In the genomic region with DNA sequence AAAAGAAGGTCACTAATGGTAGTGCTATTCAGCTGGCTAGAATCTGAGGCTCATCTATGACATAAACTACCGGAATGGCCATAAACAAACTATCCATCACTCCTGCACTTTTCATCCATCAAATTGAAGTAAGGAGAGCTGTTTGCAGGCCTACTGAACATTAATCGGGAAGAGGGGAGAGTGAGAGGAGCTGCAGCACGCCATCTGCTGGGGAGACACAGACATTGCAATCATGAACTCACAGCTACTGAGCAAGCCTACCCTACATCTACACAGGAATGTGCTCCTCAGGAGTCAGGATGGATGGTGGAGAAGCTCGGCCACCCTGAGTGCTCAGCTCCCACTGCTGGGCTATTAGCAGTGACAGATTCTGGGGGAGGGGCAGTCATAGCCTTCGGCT, we compare ENCODE assay signal across 13 mouse cellular contexts.
DNase-seq lines count a peak whose midpoint lies in the region; ATAC-seq and TF ChIP-seq lines count a peak whose summit lies in the region.
"Had no signal": no experiment of that assay in that cellular context is flagged by ENCODE, and none has a peak within 500 bp of the region (broad histone marks: within the 10 kb centered on the region; RNA-seq: fewer than 3 reads in every experiment).

No protein-coding gene starts in this region.

- TF ChIP-seq POLR2A in heart, adult 2 months (IDR thresholded peaks at IDR 0.05; ENCODE audit: insufficient read depth, low read depth, low read length): no peak

- in situ Hi-C loops in Patski (cut with MboI; ENCODE audit: low pct_unique_long_range_greater_than_20kb): no loop called here

- no peak for DNase-seq in heart, adult 2 months
- no peak for DNase-seq in heart, adult 11 months
- no peak for DNase-seq in lung, embryonic 14.5 days
- DNase-seq in lung, postnatal 4 days: no peak
- DNase-seq in Patski (ENCODE audit: low read depth, low spot score): no peak
- DNase-seq in B cell, adult 2 months: no peak
- DNase-seq in left cerebral cortex, postnatal 10 days (ENCODE audit: extremely low spot score in 1 of 2, low spot score in 2 of 2): no peak
- DNase-seq: spleen, adult 18-20 months had no signal

- POLR2A ChIA-PET in Patski (lab: Charles Lee): no interaction called here

- H3K36me3 ChIP-seq in heart, adult 2 months (ENCODE audit: control insufficient read depth, insufficient read depth, low read length): no peaks in the 10 kb centered on the region
- no peaks in the 10 kb centered on the region for H3K36me3 ChIP-seq in lung, embryonic 14.5 days (ENCODE audit: insufficient read depth)
- H3K36me3 ChIP-seq: embryonic facial prominence, embryonic 15.5 days; liver, embryonic 15.5 days; midbrain, embryonic 12.5 days had no signal

- CTCF ChIA-PET in Patski (lab: Charles Lee): interaction anchor here (1.5 kb wide), 1 partner anchor 10 kb away, joined by 4 read pairs; no protein-coding TSS in a partner anchor

- H3K9ac ChIP-seq in heart, adult 2 months (ENCODE audit: low read depth, low read length): no peak overlapping the region
- no peak overlapping the region for H3K9ac ChIP-seq in lung, embryonic 14.5 days
- H3K9ac ChIP-seq: embryonic facial prominence, embryonic 15.5 days; liver, embryonic 15.5 days; midbrain, embryonic 12.5 days had no signal

- H3K4me3 ChIP-seq in heart, adult 2 months: no peak overlapping the region
- no peak overlapping the region for H3K4me3 ChIP-seq in lung, embryonic 14.5 days (ENCODE audit: low read depth, low read length)
- H3K4me3 ChIP-seq: embryonic facial prominence, embryonic 15.5 days; liver, embryonic 15.5 days; midbrain, embryonic 12.5 days had no signal

- no peak for TF ChIP-seq EP300 in heart, adult 2 months (IDR thresholded peaks at IDR 0.05; ENCODE audit: insufficient read depth, low read depth, low read length)

- H3K9me3 ChIP-seq in lung, embryonic 14.5 days (ENCODE audit: low read depth, low read length): no peaks in the 10 kb centered on the region
- H3K9me3 ChIP-seq: embryonic facial prominence, embryonic 15.5 days; liver, embryonic 15.5 days; midbrain, embryonic 12.5 days had no signal

- no peaks in the 10 kb centered on the region for H3K79me2 ChIP-seq in heart, adult 2 months (replicated peaks; ENCODE audit: control insufficient read depth, insufficient read depth, low read length)

- WGBS in heart, adult 2 months: 57% methylated on average over 5 of the region's 5 CpGs
- WGBS in lung, embryonic 14.5 days: 58% methylated on average over 5 of the region's 5 CpGs

- no peak for ATAC-seq in lung, embryonic 14.5 days (ENCODE audit: insufficient read depth)
- no peak for ATAC-seq in Patski
- peak; percentile 52 for ATAC-seq in granulocyte monocyte progenitor cell, adult 5-6 weeks (replicated peaks; ENCODE audit: poor library complexity, severe bottlenecking)
- ATAC-seq: intestine, embryonic 16.5 days had no signal

- no peaks in the 10 kb centered on the region for H3K27me3 ChIP-seq in heart, adult 2 months (ENCODE audit: control insufficient read depth, insufficient read depth, low read length)
- H3K27me3 ChIP-seq in lung, embryonic 14.5 days (ENCODE audit: insufficient read depth, low read length): no peaks in the 10 kb centered on the region
- H3K27me3 ChIP-seq in Patski: no peaks in the 10 kb centered on the region
- H3K27me3 ChIP-seq: embryonic facial prominence, embryonic 15.5 days; liver, embryonic 15.5 days; midbrain, embryonic 12.5 days had no signal

- H3K4me1 ChIP-seq in heart, adult 2 months (ENCODE audit: control insufficient read depth, insufficient read depth, low read length): no peaks in the 10 kb centered on the region
- H3K4me1 ChIP-seq in lung, embryonic 14.5 days (ENCODE audit: insufficient read depth): no peaks in the 10 kb centered on the region
- H3K4me1 ChIP-seq: embryonic facial prominence, embryonic 15.5 days; liver, embryonic 15.5 days; midbrain, embryonic 12.5 days had no signal

- intact Hi-C loops in heart, adult 2 months (cut with DNase I): no loop called here
- intact Hi-C loops in left cerebral cortex, postnatal 10 days (cut with DNase I): no loop called here

- no peak overlapping the region for H3K27ac ChIP-seq in heart, adult 2 months
- H3K27ac ChIP-seq in lung, embryonic 14.5 days (ENCODE audit: low read depth): no peak overlapping the region
- H3K27ac ChIP-seq: embryonic facial prominence, embryonic 15.5 days; liver, embryonic 15.5 days; midbrain, embryonic 12.5 days had no signal

- peak; percentile 41 for TF ChIP-seq CTCF in heart, adult 2 months (IDR thresholded peaks at IDR 0.05)
- peak; percentile 47 for TF ChIP-seq CTCF in lung, embryonic 14.5 days (IDR thresholded peaks at IDR 0.05; ENCODE audit: low read depth)
- TF ChIP-seq CTCF in Patski (IDR thresholded peaks at IDR 0.05): peak; percentile 51

- H3K4me2 ChIP-seq in lung, embryonic 14.5 days: no peak overlapping the region
- H3K4me2 ChIP-seq: embryonic facial prominence, embryonic 15.5 days; liver, embryonic 15.5 days; midbrain, embryonic 12.5 days had no signal
